Mouse (Mus musculus): ENCODE results near the gene Col6a3.

The Col6a3 gene

DNA sequence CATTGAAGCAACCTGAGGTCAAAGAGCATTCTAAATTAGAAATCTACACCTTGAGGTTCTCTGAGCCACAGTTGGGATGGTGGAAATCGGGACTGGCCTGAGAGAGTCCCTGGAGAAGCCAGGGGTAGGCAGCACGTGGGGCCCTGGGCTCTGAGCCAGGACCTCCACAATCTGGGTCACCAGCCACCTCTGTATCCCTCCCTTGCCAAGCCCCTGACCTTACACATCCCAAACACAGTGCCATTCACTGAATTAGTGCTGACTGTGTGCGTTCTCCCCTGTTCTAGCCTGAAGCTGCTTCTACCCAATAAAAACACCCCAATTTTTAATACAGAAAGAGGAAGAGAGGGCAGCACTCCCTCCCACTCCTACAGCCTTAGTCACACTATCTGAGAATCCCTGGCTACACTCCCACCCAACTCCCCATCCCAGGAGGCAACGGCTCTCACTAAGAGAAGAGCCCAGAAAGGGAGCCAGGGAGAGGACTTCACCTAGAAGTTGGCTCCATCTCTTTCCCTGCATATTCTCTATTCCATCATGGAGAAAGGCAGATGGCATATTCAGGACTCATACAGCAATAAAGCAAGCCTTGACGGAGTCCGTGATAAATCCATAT lies 46.4 kb downstream of the Col6a3 start:
- no peak for DNase-seq (ENCODE audit: low spot score)

- no peak for DNase-seq (ENCODE audit: low spot score)
Observed at GRCm38 (mm10) chr1:90793368-90793767, 50.4 kb downstream of the Col6a3 start.

DNA sequence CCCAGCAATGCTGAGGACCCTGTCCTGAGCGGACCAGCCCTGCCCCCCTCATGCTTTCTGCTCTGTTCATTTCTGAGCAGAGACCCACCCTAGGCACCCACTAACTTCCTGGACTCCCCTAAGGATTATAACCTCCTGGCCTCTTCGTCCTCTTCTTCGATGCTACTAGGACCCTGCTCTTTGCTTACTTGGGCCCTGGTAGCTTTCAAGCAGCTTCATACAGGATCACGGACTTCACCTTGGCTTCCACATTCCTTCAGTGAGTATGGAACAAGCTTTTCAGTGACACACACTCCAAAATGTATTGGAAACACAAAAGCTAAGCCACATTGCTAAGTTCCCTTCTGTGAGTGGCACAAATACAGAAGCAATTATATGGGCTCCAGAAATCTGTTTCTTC lies 52.8 kb downstream of the Col6a3 start:
- no peak for DNase-seq (ENCODE audit: low spot score)

GRCm38 (mm10) chr1:90789506-90789905 lies 54.3 kb downstream of the Col6a3 start:
- no peak for DNase-seq (ENCODE audit: low spot score)

DNA sequence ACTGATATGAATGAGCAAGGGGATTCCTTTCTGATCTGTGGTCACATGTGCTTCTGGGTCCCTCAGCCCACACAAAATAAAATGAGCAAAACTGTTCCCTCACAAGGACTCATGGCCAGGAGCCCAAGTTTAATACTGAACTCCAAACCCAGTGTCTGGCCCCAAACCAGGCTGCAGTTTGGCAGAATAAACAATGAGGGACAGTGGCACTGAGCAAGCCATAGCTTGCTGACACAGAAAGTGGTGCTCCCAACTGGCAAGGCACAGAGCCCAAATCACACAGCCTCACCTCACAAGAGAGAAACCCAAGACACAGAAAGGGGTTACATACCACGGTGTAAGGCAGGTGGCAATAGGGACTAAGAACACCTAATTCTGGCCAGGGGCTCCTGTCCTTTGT lies 63.3 kb downstream of the Col6a3 start:
- DNase-seq (ENCODE audit: low spot score), result no peak

DNA sequence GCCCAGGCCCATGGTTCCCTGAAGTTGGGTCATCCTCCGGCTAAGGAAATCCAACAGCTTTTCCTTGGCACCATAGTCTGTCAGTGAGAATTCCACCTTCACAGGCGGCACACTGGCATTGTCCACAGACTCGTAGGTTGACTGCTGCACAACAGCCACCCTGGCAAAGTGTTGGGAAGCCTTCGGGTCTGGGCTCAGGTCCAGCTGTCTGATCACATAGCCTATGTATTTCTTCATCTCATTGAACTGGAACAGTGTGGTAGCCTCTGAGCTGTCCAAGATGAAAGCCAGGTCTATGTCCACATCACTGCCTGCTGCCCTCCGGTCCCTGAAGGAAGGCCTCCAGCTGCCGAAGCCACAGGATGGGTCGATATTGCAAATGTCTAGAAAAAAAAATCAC lies 64.7 kb downstream of the Col6a3 start:
- no peak for DNase-seq (ENCODE audit: low spot score)

DNA sequence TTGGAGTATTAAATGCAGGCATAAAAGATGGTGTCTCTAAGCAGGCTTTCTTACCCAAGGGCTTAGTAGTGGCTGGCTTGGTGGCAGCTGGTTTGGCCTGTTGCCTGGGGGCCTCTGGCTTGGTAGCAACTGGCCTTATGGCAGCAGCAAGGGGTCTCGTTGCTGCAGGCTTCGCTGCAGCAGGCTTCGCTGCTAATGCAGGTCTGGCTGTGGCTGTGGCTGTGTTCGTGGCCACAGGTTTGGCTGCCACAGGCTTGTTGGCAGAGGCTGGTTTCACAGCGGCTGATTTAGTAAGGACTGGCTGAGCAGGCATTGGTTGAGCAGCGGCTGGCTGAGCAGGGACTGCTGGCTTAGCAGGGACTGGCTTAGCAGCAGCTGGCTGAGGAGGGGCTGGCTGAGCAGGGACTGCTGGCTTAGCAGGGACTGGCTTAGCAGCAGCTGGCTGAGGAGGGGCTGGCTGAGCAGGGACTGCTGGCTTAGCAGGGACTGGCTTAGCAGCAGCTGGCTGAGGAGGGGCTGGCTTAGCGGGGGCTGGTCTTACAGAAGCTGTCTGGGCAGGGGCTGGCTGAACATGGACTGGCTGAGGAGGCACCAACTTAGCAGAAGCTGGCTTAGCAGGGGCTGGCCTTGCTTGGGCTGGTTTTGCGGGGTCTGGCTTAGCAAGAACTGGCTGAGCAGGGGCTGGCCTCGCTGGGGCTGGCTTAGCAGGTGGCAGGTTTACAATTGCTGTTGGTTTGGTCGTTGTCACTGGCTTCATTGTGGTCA lies 68.1 kb downstream of the Col6a3 start:
- DNase-seq (ENCODE audit: low spot score), result peak; percentile 55

DNA sequence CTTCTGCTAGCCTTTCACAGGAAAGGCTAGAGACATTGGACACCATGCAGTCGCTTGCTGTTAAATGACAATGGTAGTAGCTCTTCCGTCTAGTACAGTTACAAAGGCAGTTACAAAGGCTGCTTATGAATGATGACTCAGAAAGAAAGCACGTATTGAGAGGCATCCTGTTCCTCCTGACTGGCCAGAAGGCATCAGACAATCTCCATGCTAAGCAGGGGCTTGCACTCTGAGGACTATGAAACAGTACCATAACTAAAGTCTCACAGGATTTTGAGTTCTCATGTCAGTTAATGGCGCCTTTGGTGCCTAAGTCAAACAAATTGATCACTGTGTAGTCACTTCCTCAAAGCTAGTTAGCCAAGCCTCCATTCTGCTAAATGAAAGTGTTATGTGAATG lies 72.6 kb downstream of the Col6a3 start:
- no peak for DNase-seq (ENCODE audit: low spot score)

- DNase-seq (ENCODE audit: low spot score), result no peak
Observed at GRCm38 (mm10) chr1:90770027-90770426, 73.7 kb downstream of the Col6a3 start.

GRCm38 (mm10) chr1:90769301-90769700 lies 74.5 kb downstream of the Col6a3 start:
- DNase-seq (ENCODE audit: low spot score), result no peak

GRCm38 (mm10) chr1:90758091-90758673 lies 85.6 kb downstream of the Col6a3 start:
- no peak for DNase-seq (ENCODE audit: low spot score)

DNA sequence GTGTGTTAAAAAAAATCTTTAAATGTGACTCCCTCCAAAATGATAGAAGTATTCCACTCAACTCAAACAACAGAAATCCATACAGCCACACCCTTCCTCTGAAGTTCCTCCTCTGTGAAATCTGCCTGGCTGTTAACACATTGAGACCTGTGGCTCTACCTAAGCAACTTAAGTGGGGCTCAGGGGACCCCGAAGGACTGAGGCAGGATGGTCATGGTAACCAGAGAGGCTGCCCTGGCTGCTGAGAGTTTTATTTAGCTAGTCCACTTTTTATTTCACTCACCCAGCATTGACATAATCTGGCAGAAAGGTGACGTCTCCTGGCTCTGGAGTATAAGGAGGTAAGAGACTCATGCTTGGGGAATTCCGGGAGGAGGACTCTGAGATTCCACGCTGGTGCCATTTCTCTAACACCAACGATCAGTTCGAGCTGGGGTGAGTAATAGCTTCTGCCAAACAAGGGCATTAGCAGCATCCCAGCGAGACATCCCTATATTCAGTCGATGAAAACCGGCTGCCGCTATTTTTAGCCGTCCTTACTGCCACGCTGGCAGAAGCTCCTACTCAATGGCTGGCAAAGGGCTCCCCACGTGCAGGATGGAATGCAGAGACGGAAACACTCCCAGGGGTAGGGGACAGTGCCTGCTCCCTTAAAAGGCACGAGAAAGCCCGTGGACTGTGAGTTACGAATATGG lies 89.8 kb downstream of the Col6a3 start:
- DNase-seq (ENCODE audit: low spot score), result no peak

GRCm38 (mm10) chr1:90751221-90751620 lies 92.5 kb downstream of the Col6a3 start:
- no peak for DNase-seq (ENCODE audit: low spot score)

GRCm38 (mm10) chr1:90750169-90750568 lies 93.6 kb downstream of the Col6a3 start:
- DNase-seq (ENCODE audit: low spot score), result no peak

DNA sequence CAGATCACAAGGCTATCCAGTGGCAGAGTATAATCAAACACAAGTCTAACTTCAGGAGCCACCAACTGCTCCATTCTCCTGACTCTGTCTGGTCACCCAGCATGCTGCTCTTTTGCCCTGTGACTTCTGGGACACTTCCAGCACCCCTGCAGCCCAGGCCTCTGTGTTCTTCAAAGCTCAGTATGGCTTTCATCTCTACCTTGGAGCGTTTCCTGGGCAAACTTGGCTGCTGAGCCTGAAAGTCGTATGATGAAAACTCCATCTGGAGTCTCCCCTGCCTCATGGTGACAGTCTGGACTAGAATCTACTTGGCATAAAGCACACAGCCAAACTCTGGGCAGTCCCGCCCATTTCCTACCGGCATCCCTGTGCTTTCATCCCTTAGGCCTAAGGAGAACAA lies 95.2 kb downstream of the Col6a3 start:
- DNase-seq (ENCODE audit: low spot score), result no peak

DNA sequence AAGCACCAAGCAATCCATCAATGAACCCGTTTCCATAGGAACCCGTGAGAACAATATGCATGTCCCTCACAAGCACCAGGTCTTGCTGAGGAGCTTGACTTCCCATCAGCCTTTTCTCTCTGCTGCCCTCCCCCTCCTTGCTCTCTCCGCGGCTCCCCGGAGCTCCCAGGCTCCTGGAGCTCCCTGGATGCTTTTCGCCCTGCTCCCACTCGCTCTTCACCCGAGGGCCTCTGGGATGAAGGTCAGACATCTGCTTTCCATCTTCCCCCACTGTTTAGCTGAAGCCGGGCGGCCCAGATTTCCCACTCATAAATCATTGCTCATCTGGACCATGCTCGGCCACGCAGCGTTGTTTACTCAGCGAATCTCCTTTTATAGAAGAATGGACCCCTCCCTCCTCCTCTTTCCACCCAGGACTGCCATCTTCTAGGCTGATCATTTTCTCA lies 99.8 kb downstream of the Col6a3 start:
- peak; percentile 65 for DNase-seq (ENCODE audit: low spot score)

DNA sequence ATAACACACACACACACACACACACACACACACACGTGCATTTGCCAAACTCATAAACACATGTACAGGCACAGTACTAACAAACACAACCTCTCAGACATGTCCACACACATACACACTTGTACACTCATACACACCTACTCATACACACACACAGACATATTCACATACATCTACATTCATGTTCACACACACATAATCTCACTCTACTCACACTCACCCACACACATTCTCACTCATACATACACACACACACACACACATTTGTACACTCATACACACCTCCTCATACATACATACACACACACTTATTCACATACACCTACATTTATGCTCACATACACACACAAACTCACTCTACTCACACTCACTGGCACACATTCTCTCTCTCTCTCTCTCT lies 100.3 kb downstream of the Col6a3 start:
- no peak for DNase-seq (ENCODE audit: low spot score)

GRCm38 (mm10) chr1:90742641-90743040 lies 101.1 kb downstream of the Col6a3 start:
- no peak for DNase-seq (ENCODE audit: low spot score)

DNA sequence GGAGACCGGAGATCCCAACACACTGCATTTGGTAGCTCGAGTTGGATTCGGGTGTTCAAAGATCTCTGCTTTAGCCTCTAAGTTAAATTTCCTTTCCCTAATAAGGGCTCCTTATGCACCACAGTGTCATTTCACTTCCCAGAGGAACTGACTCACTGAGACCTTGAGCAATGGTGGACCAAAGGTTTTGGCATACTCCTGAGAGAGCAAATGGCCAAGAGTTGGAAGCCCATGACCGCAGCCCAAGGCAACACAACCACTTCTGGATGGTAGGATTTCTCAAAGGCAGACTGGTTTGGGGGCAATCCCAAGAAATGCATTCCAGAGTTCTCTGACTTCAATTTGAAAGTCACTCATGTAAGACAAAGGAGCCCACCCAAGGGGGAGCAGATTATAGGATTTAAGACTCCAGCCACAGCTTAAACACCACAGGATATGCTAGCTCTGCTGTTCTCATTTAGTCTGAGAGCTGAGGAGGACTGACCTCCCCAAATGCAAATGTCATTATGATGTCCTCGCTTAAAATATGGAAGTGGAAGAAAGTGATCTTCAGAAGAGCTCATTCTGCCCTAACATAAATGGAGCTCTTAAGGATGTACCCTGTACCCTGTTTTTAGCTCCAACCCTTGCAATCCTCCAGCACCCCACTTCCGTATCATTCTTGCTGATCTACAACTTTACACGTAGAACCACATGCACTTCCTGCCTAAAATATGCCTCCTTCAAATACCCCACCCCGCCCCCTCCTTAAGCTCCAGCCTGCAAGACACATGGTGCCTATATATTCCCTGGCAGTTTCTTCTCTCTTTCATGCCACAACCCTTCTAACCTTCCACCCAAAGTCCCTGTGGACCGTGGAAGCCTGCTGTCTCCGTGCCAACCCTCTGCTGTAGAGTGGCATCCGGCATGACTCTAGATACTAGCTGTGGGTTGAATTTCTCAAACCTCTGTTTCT lies 103.3 kb downstream of the Col6a3 start:
- no peak for DNase-seq (ENCODE audit: low spot score)

- DNase-seq (ENCODE audit: low spot score), result no peak
Observed at GRCm38 (mm10) chr1:90738913-90739312, 104.9 kb downstream of the Col6a3 start.

- no peak for DNase-seq (ENCODE audit: low spot score)
Observed at GRCm38 (mm10) chr1:90729466-90729865, 114.3 kb downstream of the Col6a3 start.

DNA sequence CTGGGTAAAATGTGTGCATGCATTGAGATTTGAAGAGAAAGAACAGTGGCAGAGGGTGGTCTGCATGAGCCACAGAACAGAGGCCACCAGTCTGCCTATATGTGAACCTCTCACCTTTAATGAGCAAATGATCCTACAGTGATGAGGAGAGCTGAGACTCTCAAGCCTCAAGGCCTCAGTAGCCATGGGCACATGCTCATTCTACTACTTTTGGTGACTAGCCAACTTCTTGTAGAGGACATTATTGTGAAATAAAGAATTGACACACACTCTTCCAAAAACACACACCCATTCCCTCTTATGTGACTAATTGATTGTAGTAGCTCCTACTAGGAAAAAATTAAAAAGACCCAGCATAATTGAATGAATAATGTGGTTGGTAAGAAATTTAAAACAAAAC lies 120.0 kb downstream of the Col6a3 start:
- DNase-seq (ENCODE audit: low spot score), result no peak

Data from retina, embryonic 14.5 days (tissue).